Mouse (Mus musculus): ENCODE measurements around the gene Dazap1. TPM values are rescaled to one million over a fixed set of nuclear protein-coding genes. Genes with fewer than 3 reads are reported as not detected.
"Not testable (repeated sequence)": the region's sequence is repeated elsewhere in the genome, so short reads cannot be mapped to it uniquely, and the experiment has no call there.

Dazap1 gene
- total RNA-seq (2021): 10 to 100 TPM; 76.8 to 91.2 TPM

DNA sequence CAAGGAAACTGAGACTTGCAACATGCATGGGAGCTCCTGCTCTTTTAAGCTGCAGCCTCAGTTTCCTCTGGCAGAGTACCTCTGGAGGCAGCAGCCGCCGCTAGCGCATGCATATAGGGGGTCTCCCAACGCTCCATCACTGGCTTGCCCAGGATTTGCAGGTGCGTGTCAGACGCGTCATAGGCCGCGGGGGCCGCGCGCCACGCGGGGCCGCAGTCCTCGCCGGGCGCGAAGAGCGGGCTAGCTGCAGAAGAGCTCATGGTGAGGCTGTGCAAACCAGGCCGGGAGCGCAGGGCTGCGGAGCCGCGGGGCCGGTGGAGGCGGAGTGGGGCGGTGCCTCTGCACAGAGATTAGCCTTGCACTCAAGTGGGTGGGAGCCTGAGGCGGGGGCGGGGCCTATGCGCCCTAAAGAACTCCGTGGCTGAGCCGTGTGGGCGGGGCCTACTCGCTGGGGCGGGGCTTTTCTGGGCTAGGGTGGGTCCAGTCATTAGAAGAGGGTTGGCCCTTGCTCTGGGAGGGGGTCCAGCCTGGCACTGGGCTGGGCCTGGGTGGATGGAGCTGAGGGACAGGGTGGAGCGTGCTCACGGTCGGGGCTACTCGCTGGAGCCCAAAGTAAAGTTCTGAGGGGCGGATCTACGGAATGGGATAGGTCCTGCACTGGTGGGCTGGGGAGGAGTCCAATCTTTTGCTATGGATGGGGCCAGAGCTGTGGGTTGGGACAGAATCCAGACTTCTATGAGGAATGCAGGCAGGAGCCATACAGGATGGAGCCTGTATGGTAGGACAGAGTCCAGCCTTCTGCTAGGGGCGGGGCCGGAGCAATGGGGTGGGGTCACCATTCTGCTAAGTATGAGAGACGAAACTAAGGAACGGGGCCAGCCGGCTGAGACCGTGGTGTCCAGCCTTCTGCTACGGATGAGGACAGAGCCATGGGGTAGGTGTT is at the start of gene Dazap1, which contains the start of gene Gamt:
Gene Dazap1 (plus strand): TSS at position 845 of the 943 bp plus-strand sequence.
Gene Gamt (minus strand): TSS at position 371 of the 943 bp plus-strand sequence.
- DNase-seq (ENCODE audit: extremely low spot score in 1 of 2, low spot score in 1 of 2): peak; percentile 82 to 88

DNA sequence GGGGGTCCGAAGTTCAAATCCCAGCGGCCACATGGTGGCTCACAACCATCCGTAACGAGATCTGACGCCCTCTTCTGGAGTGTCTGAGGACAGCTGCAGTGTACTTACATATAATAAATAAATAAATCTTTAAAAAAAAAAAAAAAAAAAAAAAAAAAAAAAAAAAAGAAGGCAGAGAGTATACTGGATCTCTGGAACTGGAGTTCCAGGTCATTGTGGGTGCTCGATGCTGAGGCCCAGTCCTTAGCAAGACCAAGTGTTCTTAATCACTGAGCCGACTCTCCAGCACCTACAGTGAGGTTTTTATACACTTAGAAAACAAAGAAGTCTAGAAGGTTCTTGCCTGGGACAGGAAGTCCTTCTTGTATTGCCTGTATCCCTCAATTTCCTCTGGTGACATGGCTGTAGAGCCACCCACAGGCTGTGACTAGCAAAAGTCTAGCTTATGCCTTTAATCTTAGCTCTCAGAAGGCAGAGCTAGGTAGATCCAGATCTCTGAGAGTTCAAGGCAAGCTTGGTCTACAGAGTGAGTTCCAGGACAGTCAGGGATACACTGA is 49.7 kb upstream of the Dazap1 start:
- DNase-seq (ENCODE audit: extremely low spot score in 1 of 2, low spot score in 1 of 2): not testable (repeated sequence)

DNA sequence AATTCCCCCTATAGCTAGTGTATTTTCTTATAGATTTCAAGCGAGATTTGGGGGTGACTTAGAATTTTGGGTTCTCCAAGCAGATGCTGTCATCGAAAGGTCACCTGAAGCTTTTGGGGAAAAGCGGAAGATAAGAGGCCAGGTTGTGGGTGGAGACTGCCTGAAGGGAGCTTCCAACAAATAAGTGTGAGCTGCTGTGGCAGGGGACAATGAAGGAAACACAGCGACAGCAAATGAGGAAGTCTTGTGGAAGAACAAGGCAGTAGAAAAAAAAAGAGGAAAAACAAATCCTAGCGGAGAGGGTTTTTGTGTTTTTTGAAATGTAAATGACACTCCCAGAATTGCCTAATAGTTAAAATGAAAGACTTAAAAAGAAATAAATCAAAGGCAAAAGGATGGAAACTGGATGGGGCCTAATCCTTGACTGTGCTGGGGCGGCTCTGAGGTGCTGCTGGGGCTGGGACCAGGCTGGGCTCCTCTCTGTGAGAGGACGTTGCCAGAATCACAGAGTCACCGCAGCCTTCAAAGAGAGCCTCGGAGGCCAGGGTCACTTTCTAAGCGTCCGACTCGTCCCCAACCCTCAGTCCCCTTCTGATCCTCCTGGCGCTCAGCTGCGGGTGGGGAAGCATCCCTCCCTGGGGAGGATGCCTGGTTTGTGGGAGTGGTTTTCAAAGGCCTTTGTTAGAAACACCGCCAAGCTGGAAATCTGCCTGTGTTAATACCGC is 46.1 kb upstream of the Dazap1 start:
- no peak for DNase-seq (ENCODE audit: extremely low spot score in 1 of 2, low spot score in 1 of 2)

DNA sequence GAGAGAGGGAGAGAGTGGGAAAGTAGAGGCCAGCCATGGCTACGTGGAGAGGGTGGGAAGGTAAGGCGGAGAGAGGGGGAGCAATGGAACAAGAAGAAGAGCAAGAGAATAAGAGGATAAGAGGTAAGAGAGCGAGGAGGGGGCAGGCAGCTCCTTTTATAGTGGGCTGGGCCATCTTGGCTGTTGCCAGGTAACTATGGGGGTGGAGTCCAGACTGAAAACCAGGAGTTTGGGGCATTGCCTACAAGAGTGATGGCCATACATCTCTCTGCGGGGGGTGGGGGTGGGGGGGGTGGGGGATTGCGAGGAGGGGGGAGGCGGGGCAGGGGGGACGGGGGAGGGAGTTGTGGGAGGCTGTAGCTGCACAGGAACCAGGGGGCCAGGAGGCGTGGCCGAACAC is 40.6 kb upstream of the Dazap1 start:
- no peak for DNase-seq (ENCODE audit: extremely low spot score in 1 of 2, low spot score in 1 of 2)

DNA sequence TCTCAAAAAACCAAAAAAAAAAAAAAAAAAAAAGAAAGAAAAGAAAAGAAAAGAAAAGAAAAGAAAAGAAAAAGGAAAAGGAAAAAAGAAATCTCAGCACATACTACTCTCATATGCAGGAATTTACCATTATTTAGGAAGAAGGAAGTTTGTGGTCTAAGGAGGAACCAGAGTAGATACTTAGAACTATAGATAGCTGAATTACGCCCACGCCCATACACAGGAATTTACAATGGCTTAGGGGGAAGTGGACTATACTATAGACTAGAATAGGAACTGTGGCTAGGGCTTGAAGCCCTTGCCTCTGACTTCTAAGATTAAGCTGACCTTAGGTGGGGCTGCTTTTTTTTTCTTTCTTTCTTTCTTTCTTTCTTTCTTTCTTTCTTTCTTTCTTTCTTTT is 38.1 kb upstream of the Dazap1 start:
- DNase-seq (ENCODE audit: extremely low spot score in 1 of 2, low spot score in 1 of 2): not testable (repeated sequence)

DNA sequence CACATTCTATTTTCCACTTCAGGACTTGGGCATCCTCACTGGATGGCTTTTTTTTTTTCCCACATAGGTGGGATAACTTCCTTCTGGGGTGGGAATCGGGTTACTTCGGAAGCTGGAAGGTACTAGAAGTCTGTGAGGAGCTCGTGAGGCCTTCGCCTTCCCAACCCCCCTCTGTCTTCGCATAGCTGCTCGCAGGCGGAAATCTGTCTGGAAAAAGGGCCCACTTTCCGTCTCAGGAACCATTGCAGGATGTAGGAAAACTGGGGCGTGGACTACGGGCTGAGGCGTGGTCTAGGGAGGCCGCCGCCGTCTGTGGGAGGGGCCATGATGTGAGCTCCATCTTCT is 35.2 kb upstream of the Dazap1 start:
- no peak for DNase-seq (ENCODE audit: extremely low spot score in 1 of 2, low spot score in 1 of 2)

DNA sequence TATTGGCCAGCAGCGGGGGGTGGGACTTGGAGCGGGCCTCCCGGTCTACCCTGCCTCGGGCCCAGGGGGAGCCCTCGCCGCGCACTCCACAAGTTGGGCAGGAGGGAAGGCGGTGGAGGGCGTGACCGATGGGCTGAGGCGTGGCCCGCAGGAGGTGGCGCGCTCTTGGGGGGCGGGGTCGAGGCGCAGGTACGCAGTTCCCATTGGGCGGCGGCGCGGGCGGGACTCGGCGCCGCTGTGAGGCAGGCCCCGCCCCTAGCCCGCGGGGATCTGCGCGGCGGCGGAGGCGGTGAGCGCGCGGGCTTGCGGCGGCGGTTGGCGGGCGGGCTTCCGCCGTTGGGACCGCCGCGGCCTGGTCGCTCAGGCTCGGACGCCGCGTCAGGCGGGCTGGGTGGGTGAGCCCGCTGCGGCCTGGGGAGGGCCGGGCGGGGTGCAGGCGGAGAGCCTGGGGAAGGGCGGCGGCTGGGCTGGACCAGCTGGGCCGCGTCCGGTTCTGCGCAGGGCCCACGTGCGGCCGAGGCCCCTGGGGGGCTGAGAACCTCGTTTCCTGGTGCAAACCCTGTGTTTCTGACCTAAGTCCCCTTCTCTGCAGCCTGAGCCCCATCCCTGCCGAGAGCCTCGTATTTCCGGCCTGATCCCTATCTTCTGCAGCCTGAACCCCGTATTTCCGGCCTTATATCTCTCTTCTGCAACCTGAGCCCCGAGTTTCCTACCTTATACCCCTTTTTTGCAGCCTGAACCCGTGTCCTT is 34.7 kb upstream of the Dazap1 start, which contains the start of gene Mum1:
Gene Mum1 (plus strand): TSS at position 19 of the 750 bp plus-strand sequence.
- DNase-seq (ENCODE audit: extremely low spot score in 1 of 2, low spot score in 1 of 2): peak; percentile 91 to 92

DNA sequence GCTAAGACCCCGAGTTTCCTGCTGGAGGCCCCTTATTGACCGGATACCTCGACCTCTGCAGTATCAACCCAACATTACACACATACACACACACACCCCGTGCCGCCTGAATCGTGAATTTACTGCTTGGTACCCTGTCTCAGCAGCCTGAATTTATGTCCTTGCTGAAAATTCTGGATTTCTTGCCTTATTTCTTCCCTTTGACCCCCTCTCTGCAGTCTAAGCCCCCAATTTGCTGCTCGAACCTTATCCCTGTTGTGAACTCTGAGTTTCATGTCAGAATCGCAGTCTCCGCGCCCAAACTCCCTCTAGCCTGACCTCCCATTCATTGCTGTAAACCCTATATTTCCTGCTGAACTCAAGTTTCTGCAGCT is 34.1 kb upstream of the Dazap1 start:
- DNase-seq (ENCODE audit: extremely low spot score in 1 of 2, low spot score in 1 of 2): no peak

DNA sequence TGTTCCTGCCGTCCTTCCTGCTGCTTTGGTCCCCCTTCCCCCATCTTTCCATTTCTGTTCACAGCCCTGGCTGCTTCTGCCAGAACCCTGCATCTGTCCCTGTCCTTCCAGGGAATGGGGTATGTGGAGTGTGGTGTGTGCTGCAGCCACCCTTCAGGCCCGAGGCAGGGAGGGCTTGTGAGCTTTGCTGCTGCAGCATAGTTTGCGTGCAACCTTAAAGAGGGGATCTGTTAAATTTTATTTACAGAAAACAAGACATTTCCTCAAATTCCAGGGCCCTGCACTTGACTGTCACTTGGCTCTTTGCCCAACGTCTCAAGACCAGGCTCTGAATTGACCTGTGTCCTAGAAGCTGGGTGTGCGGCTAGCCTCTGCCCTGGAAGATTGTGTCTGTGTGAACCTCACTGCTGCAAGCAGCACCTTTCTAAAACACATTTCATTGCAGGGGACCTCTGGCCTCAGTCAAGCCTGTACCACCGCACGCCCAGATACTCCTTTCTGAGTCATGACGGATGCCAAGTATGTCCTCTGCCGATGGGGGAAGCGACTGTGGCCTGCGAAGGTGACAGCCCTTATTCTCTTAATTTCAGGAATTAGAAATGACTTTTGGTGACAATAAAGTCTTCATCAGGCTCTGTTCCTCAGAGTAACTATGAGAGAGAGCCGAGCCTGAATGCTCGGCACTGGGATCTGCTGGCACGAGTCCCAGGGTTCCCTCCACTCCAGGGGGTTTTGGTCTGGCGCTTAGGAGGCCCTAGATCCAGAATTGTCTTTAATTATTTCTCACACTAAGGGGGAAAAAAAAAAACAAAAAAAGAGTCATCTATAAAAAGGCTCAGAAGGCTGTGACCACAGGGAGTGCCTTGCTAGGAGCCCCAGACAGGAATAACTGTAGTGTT is 33.2 kb upstream of the Dazap1 start:
- no peak for DNase-seq (ENCODE audit: extremely low spot score in 1 of 2, low spot score in 1 of 2)

DNA sequence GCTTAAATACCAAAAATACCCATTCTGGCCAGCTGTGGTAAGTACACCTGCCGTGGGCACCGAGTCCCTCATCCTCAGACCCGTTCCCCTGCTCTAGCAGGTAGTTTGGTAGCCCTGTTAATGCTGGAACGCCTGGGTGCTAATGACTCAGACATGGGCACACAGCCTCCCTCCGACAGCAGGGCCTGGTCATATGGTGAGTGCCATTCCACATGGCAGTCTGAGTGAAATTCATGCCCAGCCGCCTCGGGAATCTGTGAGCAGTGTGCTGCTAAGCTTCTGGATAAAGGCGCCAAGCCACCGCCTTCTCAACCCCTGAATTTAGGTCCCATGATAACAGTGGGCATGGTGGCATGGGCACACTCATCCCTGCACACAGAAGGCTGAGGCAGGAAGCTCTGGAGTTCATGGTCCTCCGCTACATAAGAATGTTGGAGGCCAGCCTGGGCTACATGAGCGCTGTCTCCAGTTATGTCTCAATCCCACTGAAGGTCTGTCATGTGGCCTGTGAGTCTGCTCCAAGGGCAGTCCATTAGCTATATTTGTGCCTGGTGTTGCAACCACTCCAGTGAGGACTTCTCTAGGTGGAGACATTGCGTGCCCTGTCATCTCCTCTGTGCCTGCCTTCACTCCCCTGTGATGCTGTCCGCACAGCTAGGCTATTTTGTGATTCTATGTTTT is 25.0 kb upstream of the Dazap1 start:
- no peak for DNase-seq (ENCODE audit: extremely low spot score in 1 of 2, low spot score in 1 of 2)

DNA sequence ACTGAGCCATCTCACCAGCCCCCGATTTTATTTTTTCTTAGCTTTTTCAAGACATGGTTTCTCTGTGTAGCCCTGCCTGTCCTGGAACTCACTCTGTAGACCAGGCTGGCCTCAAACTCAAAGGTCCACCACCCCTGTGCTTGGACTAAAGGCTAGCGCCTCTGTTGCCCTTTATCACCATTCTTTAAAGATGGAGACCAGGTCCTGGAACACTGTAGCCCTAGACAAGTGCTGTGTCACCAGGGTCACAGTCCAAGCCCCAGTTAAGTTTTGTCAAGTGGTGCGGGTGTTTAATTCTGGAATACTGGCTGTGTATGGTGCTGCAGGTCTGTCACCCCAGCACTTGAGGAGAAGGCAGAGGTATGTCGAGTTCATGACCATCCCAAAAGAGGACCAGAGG is 24.3 kb upstream of the Dazap1 start:
- DNase-seq (ENCODE audit: extremely low spot score in 1 of 2, low spot score in 1 of 2): no peak

DNA sequence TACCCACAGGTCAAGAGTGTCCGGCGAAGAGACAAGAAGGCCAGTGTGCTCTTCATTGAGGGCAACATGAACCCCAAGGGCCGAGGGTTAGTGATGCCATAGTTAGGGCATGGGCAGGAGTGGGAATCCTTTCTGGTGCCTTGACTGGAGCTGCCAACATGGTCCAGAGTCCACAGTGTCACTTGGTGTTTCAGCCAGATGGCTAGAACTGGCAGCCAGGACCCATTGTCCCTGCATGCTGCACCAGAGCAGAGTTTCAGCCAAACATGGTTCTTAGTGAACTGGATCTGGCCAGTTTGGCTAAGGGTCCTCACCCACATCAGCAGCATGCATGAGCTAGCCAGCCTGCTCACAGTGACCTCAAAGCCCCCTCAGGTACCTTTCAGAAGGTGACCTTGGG is 23.0 kb upstream of the Dazap1 start:
- DNase-seq (ENCODE audit: extremely low spot score in 1 of 2, low spot score in 1 of 2): no peak

DNA sequence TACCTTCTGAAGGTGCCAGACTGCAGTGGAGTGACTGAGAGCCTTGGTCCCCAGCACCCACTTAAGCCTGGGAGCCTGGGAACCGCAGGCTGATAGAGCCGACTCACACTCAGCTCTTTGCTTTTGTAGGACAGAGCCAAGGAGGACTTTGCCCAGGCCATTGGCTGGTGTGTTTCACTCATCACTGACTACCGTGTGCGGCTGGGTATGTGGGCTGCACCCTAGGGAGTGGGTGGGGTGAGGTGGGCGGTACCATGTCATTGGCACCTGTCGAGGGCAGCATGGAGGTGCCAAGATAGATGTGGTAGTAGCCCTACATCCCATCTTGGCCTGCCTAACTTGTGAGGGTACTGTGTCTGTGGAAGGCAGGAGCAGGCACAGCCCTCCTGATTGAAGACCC is 21.5 kb upstream of the Dazap1 start:
- DNase-seq (ENCODE audit: extremely low spot score in 1 of 2, low spot score in 1 of 2): no peak

DNA sequence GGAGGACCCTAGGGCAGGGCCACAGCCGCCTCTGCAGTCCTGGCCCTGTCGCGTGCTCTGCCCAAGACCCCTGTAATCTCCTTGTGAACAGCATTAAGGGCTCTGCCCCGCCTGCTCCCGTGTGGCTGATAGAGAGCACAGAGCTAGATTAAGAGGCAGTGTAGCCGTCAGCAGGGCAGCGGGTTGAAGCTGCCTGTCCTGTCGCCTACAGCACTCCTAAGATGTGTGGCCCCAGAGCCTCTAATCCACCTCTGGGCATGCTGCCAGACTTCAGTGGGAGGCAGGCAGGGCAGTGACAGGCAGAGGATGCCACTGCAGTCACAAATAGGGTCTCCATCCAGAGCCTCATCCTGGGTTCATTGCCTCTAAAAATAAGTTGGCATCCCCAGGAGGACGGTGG is 19.2 kb upstream of the Dazap1 start:
- no peak for DNase-seq (ENCODE audit: extremely low spot score in 1 of 2, low spot score in 1 of 2)

DNA sequence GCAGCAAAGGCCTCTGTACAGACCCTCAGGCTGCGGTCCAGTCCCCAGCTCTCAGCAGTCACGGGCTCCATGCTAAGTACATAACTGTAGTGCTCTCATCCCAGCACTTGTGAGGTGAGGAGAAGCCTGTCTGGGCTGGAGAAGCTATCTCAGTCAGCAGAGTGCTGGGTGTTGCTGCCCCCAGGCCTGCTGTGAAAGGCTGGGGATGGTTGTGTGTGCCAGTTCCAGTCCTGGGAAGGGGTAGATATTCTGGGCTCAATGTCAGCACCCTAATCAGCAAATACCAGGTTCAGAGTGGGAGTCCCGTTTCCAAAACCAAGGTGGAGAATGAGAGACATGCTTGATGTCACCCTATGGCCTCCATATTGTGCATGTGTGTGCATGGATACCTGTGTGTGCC is 18.7 kb upstream of the Dazap1 start:
- DNase-seq (ENCODE audit: extremely low spot score in 1 of 2, low spot score in 1 of 2): no peak

DNA sequence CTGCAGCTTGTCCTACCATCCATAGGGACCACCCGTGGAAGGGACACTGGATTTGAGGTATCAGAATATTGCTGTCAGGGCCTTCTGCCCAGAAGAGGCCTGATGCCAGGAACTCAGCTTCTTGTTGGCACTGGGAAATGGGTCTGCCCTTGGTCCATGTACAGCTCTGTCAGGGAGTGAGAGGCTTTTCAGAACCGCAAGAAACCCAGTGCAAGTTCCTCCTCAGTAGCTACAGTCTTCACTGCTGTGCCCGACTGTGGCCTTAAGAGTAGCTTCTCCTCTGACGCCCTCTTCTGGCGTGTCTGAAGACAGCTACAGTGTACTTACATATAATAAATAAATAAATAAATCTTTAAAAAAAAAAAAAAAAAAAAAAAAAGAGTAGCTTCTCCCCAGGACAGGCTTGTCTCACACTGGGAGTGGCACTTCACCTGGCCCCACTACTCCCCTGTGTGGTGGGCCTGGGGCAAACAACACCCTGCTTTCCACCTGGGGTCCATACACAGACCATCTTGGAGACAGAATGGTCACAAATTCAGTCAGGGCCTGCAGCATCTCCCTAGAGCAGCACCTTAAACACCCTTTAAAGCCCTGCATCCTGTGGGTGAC is 16.4 kb upstream of the Dazap1 start:
- peak in 1 of 2 experiments; percentile 39 for DNase-seq (ENCODE audit: extremely low spot score in 1 of 2, low spot score in 1 of 2)

DNA sequence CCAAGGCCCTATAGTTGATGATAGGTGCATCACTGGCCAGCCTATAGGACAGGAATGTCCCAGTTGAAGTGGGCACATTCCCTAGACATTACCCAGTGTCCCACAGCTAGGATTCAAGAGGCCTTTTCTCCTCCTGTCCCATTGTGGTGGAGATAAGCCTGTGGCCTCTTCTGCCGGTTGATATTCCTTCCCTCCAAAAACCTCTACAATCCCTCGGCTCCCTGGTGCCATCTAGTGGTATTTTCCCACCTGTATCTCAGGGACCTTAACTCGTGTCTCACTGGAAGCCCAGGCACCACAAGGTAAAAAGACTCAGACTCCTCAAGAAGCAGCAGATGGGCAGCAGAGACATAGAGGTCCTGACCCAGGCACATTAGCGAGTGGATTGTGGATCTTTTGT is 15.7 kb upstream of the Dazap1 start:
- DNase-seq (ENCODE audit: extremely low spot score in 1 of 2, low spot score in 1 of 2): peak in 1 of 2 experiments; percentile 88

DNA sequence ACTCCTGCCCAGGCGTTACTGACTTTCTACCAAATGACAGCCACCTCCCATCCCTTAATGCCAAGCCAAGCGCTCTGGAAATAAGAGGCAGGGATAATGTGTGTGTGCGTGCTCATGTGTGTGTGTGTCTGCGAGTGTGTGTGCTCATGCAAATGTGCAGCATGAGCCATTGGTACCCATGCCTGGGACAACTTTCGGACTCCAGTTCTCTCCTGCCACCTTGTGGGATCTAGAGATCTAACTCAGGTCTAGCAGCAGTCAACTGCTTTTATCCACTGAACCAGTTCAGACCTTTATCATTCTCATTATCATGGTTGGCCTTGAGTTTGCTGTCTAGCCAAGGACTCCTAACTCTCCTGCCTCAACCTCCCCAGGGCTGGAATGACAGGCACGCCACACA is 13.4 kb upstream of the Dazap1 start:
- no peak for DNase-seq (ENCODE audit: extremely low spot score in 1 of 2, low spot score in 1 of 2)

DNA sequence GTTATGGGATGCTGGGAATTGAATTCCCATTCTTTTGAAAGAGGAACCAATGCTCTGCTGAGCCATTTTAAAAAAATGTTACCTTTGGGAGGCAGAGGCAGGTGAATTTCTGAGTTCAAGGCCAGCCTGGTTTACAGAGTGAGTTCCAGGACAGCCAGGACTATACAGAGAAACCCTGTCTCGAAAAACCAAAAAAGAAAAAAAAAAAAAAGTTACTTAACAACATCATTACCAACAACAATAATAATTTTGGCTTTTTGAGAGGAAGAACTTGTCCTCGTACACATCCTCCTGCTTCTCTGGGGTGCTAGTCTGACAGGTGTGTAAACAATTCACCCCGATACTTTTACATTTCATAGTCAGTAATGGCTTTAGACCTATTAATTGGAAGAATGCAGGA is 12.8 kb upstream of the Dazap1 start:
- DNase-seq (ENCODE audit: extremely low spot score in 1 of 2, low spot score in 1 of 2): not testable (repeated sequence)
